Mouse (Mus musculus): ENCODE results near the gene Tcf19. TPM values are rescaled to one million over a fixed set of nuclear protein-coding genes. Genes with fewer than 3 reads are reported as not detected.
"Not testable (repeated sequence)": the region's sequence is repeated elsewhere in the genome, so short reads cannot be mapped to it uniquely, and the experiment has no call there.

Gene Tcf19
- total RNA-seq, 2 experiments from 2014 or later: 4.5 to 5.4 TPM

DNA sequence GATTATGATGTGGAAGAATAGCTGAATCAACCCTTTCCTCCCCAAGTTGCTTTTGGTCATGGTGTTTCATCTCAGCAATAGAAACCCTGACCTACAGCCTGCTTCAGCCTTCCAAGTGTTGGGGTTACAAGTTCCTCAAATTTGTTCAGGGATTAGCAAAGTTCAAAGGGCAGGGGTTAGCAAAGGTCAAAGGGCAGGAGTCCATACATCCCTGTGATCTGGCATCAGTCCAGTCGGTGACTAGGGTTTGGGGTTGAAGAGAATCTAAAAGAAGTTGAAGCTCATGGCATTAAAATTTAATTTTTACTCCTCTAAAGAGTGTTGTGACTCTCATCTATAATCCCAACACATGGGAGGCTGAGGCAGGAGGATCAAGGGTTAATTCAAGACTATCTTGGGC is 21.9 kb upstream of the Tcf19 start:
- DNase-seq: no peak
- intact Hi-C loops (cut with DNase I; ENCODE audit: low total_unique reads): no loop called here

DNA sequence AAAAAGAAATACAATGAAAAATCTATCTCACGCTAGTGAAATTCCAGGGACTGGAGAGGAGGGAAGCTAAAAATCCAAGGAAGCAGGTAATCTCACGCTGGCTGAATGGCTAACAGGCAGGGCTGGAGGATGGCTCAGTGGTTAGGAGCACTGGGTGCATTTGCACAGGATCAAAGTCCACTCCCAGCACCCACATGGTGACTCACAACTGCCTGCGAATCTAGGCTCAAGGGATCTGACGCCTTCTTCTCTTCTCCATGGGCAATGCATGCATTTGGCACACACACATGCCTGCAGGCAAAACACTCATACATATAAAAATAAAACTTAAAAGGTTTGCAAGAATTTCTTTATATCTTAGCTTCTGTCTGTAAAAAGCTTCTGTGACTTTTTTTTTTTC is 20.8 kb upstream of the Tcf19 start:
- no peak for DNase-seq
- intact Hi-C loops (cut with DNase I; ENCODE audit: low total_unique reads): no loop called here

DNA sequence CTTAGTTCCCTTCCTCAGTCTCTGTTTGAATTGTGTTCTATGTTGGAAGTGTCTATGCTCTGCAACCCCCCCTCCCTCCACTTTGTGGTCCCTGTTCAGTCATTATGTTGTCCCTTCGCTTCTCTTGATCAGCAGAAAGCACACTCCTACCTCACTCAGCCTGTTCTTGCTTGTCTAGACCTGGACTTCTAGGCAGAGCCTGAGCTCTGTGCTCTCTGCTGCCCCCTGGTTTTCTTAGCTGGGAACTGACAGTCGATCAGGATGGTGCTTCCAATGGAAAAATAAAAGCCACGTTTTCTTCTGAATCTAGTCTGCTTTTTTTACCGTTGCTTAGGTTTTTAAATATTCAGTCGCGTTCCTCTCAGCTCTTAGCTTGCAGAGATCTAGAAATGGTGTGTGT is 17.7 kb upstream of the Tcf19 start:
- intact Hi-C loops (cut with DNase I; ENCODE audit: low total_unique reads): no loop called here
- DNase-seq: peak; percentile 71

DNA sequence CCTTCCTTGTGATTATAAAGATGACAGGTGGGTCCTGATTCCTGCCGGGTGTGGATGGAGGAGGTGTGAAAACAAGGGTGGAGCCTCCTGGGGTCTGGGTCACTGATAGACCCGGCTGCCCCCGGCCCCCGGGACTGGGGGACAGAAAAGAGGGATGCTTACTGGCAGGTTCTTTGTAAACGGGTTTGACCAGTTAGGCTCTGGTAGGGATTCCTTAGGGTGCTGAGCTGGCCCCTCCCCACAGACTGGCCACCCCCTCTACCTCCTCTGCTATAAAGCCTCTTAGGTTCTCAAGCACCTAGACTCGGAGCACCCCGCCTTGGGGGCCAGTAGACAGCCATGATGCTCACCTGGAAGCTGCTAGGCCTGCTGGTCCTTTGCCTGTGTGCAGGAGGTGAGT is 16.3 kb upstream of the Tcf19 start, which contains the start of gene Psors1c2:
Gene Psors1c2 (plus strand): TSS at position 301 of the 400 bp plus-strand sequence.
- DNase-seq: no peak
- intact Hi-C loops (cut with DNase I; ENCODE audit: low total_unique reads): no loop called here

DNA sequence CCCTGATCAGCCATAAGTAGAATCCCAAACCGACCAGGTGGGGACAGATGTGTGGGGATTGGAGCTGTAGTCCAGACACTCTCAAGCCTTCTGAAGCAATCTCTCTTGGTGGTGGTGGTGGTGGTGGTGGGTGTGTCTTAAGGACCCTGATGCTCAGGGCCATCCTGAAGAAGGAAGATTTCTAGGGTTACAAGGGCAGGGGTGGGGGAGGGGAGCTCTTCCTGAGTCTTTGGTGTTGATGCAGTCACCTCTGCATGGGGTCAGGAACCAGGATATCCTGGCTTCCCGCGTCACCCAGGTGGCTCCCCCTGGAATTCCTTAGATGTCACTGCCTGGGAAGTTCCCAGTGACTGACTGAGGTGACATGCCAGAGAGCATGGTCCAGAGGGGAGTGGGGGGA is 15.7 kb upstream of the Tcf19 start:
- DNase-seq: no peak
- intact Hi-C loops (cut with DNase I; ENCODE audit: low total_unique reads): no loop called here

DNA sequence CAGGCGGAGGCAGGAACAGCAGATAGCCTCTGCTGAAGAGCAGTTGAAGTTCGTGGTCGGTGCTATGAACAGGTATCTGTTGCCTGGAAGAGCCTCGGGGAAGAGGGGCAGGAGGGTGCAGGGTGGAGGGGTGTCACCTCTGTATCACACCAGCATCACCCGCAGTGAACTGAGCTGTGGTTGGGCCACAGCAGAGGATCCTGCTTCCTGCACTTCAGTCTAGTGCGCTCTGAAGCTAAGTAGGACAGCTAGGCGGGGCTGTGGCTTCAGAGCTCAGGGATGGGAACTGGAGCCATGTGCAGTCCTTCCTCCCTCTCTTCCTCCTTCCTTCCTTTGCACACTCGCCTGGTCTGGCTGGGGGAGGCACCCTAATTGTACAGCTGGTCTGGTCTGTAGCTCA is 10.0 kb upstream of the Tcf19 start:
- no peak for DNase-seq
- intact Hi-C loops (cut with DNase I; ENCODE audit: low total_unique reads): no loop called here

DNA sequence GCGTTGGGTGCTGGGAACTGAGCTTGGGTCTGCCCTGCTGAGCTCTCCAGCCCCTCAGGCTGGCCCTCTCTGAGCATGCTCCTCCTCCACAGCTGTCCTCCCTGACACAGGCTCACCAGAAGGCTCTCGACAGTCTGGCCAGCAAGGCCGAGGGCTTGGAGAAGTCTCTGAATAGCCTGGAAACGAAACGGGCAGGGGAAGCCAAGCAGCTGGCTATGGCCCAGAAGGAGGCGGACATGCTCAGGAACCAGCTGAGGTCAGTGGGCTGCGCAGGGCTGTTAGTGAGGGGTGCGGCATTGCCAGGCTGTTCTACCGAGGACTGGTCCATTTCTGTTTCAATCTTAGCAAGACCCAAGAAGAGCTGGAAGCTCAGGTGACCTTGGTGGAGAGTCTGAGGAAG is 7.7 kb upstream of the Tcf19 start:
- intact Hi-C loops (cut with DNase I; ENCODE audit: low total_unique reads): no loop called here
- peak; percentile 46 for DNase-seq

DNA sequence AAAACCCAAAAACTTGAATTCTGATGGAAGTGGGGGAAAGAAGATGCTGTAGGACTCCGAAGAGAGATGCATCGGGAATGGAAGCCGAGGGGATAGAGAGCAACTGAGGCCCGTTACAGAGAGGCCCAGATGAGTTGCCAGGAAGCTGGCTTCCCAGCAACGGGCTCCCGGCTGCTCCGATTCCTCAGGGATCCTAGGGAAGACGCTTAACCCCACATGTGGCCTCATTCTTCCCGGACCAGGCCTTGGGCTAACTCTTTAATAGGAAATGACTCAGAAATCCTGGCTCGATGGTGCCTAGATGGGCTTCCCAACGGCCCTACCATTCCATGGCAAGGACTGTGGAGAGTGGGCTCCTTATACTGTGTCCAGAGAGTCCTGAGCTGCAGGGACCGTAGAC is 902 bp upstream of the Tcf19 start:
- intact Hi-C loops (cut with DNase I; ENCODE audit: low total_unique reads): no loop called here
- DNase-seq: no peak

DNA sequence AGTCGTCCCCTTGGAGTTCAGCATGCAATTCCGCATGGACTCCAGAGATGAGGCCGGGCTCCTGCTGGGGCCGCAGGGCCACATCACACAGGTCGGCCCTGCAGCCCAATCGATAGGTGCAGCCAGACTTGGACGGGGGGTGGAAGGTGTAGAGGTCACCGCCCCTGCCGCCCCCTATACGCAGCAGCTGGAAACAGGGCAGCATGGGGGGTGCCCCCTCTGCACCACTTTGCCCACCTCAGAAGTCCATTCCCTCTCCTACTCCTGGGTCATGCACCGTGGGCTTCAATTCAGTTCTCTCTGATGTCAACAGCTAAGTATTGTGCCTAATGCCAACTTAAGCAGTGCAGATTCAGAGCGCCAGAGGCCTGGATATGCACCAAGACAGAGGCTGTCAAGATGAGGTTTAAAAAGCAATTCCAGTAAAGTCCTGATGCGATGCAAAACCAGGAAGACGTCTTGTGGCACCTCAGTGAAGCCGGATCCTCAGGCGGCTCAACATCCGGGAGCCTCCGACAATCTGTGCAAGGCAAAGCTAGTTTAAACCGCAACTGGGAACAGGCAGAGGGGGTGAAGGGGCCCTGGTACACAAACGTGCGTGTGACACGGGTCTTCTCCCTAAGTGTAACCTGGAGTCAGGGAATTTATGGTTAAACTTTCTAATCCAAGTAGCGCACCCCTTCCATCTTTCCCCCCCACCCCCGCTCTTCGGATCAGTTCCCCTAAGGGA is 548 bp downstream of the Tcf19 start:
- no peak for DNase-seq
- intact Hi-C loops (cut with DNase I; ENCODE audit: low total_unique reads): no loop called here

DNA sequence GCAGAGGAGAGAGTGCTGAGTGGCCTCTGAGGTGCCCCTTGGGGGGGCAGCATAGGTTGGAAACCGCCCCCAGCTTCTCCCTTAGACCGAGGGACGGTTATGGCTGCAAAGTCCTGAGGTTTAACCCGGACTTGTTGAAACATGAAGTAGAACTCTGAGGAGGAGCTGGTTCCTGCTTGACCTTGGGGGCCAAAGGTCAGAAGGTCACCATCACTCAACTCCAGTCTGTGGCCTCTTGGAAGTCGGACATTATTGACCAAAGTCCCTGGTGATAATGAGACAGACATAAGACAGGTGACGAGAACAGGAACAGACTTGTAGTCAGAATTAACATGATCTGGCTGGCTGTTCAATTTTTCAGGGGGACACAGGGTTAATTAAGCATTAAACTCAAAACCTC is 1.9 kb downstream of the Tcf19 start:
- intact Hi-C loops (cut with DNase I; ENCODE audit: low total_unique reads): no loop called here

DNA sequence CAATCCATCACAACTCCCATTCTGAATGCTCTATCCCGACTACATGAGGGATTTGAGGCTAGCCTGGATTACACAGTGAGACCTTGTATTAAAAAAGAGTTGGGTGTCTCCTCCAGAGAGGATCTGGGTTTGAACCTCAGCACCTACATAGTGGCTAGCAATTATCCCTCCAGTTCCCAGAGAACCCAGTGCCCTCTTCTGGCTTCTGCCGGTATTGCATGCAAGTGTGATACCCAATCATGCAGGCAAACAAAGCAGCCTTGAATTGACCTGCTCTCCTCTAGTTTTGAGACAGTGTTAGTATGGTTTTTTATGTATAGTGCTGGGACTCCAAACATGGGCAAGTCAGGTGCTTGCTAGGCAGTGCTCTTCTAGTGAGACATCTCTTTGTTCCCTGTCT is 2.7 kb downstream of the Tcf19 start:
- intact Hi-C loops (cut with DNase I; ENCODE audit: low total_unique reads): no loop called here
- DNase-seq: peak; percentile 61

More for the DNA sequence above, 1.9 kb downstream of the Tcf19 start:
- DNase-seq: no peak

DNA sequence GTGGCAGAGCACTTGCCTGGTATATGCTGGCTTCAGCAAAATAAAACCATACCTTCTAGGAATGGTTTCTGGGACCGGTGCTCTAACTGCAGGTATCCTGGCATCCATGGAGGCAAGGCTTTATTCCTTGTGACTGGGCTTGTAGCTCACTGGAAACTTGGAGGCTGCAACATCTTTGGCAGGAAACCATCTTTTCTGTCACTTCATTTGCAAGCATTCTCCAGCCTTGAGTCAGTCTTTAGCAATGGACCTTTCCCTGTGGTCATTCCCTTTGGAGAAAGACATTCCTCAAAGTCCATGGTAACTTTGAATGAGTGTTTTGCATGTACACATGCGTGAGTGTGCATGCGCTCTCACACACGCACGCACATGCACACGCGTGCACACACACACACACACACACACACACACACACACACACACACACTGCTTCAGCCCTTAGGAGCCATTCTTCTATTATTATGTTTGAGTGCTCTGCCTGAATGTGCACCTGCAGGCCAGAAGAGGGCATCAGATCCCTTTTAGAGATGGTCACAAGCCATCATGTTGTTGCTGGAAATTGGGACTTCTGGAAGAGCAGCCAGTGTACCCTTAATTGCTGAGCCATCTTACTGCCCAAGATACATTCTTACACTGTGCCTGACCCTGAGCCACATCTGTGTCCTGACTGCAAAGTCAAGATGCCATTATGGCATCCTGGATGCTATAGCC is 3.6 kb downstream of the Tcf19 start:
- intact Hi-C loops (cut with DNase I; ENCODE audit: low total_unique reads): no loop called here
- DNase-seq: no peak

DNA sequence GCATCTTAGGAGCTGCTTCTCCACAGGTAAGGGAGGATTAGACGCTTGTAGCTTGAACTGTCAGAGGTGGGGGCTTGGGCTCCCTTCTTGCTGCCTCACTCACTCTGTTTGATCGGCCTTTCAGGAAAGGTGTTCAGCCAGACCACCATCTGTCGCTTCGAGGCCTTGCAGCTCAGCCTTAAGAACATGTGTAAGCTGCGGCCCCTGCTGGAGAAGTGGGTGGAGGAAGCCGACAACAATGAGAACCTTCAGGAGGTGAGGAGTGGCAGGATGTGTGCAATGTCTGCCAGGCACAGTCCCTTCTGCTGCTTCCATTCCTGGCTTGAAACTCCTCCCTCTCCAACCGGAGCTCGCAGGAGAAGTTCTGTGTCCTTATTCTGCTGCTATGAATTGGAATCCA is 7.3 kb downstream of the Tcf19 start:
- intact Hi-C loops (cut with DNase I; ENCODE audit: low total_unique reads): no loop called here
- DNase-seq: no peak

DNA sequence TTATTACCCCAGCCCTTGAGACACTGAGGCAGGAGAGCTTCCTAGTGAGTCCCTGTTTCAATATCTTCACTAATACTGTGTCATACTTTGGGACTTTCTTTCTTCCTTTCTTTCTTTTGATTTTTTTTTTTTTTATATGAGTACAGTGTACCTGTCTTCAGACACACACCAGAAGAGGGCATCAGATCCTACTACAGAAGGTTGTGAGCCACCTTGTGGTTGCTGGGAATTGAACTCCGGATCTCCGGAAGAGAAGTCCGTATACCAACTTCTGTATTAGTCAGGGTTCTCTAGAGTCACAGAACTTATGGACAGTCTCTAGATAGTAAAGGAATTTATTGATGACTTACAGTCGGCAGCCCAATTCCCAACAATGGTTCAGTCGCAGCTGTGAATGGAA is 8.3 kb downstream of the Tcf19 start:
- intact Hi-C loops (cut with DNase I; ENCODE audit: low total_unique reads); DNase-seq: not testable (repeated sequence)

DNA sequence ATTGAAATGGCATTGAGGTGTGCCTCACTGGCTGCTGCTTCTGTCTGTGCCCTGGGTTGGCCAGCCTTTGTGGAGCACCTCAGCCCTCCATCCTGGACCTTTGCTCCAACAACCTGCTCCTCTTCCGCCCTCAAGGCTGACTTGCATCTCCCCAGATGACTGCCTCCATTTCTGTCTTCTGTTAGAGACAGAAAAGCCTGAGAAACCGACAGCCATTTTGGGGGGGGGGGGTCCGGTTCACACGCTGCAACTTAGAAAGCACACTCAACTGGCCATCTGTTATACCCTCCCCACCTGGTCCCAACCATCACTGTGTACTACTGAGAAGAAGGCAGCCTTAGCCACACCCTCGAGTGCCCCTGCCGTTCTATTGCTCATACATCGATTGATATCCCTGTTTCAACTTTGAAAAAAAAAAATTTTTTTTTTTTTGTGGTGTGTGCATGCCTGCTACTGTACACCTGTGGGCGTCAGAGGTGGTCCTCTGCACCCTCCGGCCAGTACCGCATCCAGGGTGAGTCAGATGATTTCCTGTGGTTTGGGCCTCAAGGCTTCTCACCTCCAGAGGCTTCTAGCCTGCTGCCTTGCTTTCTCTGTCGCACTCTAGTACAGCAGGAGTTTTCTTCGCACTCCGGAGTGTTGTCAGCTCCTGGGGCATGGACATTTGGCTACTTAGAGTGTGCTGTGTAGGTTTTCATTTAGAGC is 8.9 kb downstream of the Tcf19 start:
- intact Hi-C loops (cut with DNase I; ENCODE audit: low total_unique reads): no loop called here
- DNase-seq: no peak

DNA sequence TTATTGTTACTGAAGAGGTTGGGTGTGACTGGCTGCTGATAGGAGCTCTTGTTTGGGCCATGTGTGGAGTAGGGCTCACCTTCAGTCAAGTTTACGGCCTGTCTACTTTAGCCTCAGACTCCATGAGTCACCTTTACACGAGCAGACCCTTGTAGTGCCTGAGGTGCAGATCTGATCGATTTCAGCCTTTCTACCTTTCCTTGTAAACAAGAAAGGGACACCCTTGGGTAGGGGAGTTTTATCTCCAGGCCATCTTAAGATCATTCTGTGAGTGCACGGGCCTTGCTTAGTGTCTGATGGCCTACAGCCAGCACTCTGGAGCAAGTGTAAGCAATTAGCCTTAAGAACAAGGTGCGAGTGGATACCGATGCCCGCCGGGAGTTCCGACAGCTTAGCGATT is 9.7 kb downstream of the Tcf19 start:
- intact Hi-C loops (cut with DNase I; ENCODE audit: low total_unique reads): no loop called here
- DNase-seq: no peak

DNA sequence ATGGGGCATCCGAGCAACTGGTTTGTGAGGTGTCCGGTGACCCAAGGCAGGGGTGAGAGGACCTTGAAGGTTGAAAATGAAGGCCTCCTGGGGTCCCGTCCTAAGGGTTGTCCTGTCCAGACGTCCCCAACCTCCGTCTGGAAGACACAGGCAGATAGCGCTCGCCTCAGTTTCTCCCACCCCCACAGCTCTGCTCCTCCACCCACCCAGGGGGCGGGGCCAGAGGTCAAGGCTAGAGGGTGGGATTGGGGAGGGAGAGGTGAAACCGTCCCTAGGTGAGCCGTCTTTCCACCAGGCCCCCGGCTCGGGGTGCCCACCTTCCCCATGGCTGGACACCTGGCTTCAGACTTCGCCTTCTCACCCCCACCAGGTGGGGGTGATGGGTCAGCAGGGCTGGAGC is 10.8 kb downstream of the Tcf19 start, which contains the start of gene Pou5f1:
Gene Pou5f1 (plus strand): TSS at position 243 of the 400 bp plus-strand sequence.
- intact Hi-C loops (cut with DNase I; ENCODE audit: low total_unique reads): no loop called here

DNA sequence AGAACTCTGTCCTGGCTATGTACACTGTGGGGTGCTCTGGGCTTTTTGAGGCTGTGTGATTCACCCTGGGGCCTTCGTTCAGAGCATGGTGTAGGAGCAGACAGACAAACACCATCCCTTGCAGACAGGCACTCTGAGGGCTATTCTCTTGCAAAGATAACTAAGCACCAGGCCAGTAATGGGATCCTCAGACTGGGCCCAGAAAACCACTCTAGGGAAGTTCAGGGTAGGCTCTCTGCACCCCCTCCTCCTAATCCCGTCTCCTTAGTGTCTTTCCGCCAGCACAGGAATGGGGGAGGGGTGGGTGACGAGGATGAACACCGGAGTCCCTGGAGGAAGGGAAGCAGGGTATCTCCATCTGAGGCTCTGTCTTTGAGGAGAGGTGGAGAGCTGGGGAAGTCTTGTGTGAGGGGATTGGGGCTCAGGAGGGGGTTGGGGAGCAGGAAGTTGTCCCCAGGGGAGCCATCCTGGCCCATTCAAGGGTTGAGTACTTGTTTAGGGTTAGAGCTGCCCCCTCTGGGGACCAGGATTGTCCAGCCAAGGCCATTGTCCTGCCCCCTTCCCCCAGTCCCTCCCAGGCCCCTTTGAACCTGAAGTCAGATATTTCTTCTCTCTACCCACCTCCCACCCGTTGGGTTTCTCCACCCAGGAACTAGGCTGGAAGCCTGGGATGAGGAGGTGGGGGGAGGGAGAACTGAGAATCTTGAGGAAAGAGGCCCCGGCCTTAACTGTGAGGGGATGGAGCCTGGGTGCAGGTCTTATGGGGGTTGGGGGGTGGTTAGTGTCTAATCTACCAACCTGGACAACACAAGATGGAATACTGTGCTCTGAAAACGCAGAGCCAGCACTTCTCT is 11.8 kb downstream of the Tcf19 start:
- DNase-seq: no peak
- intact Hi-C loops (cut with DNase I; ENCODE audit: low total_unique reads): no loop called here

More for the DNA sequence above, 10.8 kb downstream of the Tcf19 start, which contains the start of gene Pou5f1:
- DNase-seq: no peak

DNA sequence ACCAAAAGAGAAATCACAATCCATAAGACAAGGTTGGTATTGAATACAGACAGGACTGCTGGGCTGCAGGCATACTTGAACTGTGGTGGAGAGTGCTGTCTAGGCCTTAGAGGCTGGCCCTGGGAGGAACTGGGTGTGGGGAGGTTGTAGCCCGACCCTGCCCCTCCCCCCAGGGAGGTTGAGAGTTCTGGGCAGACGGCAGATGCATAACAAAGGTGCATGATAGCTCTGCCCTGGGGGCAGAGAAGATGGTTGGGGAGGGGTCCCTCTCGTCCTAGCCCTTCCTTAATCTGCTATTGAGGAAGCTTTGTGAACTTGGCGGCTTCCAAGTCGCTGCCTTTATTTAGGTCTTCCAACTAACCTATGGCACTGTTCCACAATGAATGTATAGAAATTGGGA is 12.8 kb downstream of the Tcf19 start:
- no peak for DNase-seq
- intact Hi-C loops (cut with DNase I; ENCODE audit: low total_unique reads): no loop called here

DNA sequence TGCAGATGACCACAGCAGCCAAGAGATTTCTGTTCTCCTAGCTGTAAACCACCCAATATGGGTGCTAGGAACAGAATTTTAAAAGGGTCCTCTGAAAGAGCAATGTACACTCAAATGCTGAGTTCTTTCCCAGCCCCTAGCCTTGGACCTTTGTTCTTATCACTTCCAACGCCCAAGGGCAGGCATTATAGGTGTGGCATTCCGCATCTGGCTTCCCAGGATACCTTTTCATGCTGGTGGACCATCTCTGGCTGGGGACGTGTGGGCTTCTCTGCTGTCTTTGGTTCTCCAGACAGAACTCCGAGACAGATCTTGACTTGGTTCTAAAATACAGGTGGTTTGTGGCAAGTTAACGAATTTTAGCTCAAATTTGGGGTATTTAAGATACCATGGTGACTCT is 13.9 kb downstream of the Tcf19 start:
- intact Hi-C loops (cut with DNase I; ENCODE audit: low total_unique reads): no loop called here
- no peak for DNase-seq

Data from gastrocnemius, postnatal 14 days (tissue).